Mouse (Mus musculus) heart, adult 2 months (tissue): Measurements from ENCODE around the gene Wdr20.

Experiments
- CTCF ChIP-seq: fragments of 200-600 bp; IDR thresholded peaks from 2 replicates; pipeline ENCODE4 v1.8.1; 2022; ENCODE audit warnings: antibody characterized with exemption, mild to moderate bottlenecking, moderate library complexity
- POLR2A ChIP-seq: fragments of 200-500 bp; IDR thresholded peaks from 2 replicates; pipeline ENCODE4 v1.6.1; 2011; ENCODE audit warnings: mild to moderate bottlenecking, low read depth, low read length, control low read depth; ENCODE audit not compliant: insufficient read depth

DNA sequence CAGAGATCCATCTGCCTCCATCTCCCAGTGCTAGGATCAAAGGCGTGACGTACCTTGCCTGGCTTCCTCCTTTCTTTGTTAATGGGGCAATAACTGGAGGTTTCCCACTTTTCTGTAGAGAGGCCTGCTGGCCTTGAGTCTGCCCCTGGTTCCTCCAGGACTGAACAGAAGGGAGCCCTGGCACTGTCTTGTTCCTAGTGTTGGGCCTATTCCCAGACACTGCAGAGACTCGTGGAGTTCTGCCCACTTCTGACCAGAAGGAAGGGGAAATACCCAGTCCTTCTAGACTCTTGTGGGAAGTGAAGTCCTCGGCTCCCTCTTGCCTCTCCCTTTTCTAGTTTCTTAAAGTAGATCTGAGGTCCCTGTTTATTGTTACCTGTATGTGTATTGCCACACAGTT, 48.5 kb downstream of the Wdr20 start:
- TF ChIP-seq CTCF (no peak), POLR2A (no peak)
